Mouse (Mus musculus): ENCODE data around the gene Dhrs7b.

- TF ChIP-seq CTCF (IDR thresholded peaks at IDR 0.05; ENCODE audit: low read depth) = no peak
- TF ChIP-seq EP300 (IDR thresholded peaks at IDR 0.05; ENCODE audit: low read depth) = no peak
Observed at GRCm38 (mm10) chr11:60784179-60784922, 46.1 kb upstream of the Dhrs7b start.

Data from heart, postnatal 0 days (tissue).